Mouse (Mus musculus): ENCODE results near the gene Sv2c. TPM values are rescaled to one million over a fixed set of nuclear protein-coding genes. Genes with fewer than 3 reads are reported as not detected.

Sv2c gene
- total RNA-seq, 2 experiments from 2014 or later = 0.76 to 0.80 TPM

GRCm38 (mm10) chr13:96073555-96073954 is 58.8 kb downstream of the Sv2c start:
- DNase-seq (ENCODE audit: low spot score in 2 of 2) = no peak

- DNase-seq (ENCODE audit: low spot score in 2 of 2) = no peak
Observed at GRCm38 (mm10) chr13:96052755-96053154, 79.6 kb downstream of the Sv2c start.

- DNase-seq (ENCODE audit: low spot score in 2 of 2) = no peak
Observed at GRCm38 (mm10) chr13:96045396-96045795, 87.0 kb downstream of the Sv2c start.

GRCm38 (mm10) chr13:96040275-96041042 is 91.9 kb downstream of the Sv2c start:
- DNase-seq (ENCODE audit: low spot score in 2 of 2) = no peak

GRCm38 (mm10) chr13:96039536-96039935 is 92.8 kb downstream of the Sv2c start:
- no peak for DNase-seq (ENCODE audit: low spot score in 2 of 2)

- DNase-seq (ENCODE audit: low spot score in 2 of 2) = peak in 1 of 2 experiments; percentile 38
Observed at GRCm38 (mm10) chr13:96030368-96031223, 101.8 kb downstream of the Sv2c start.

- DNase-seq (ENCODE audit: low spot score in 2 of 2) = no peak
Observed at GRCm38 (mm10) chr13:96023858-96024257, 108.5 kb downstream of the Sv2c start.

- DNase-seq (ENCODE audit: low spot score in 2 of 2) = no peak
Observed at GRCm38 (mm10) chr13:96015516-96015915, 116.9 kb downstream of the Sv2c start.

- no peak for DNase-seq (ENCODE audit: low spot score in 2 of 2)
Observed at GRCm38 (mm10) chr13:96010861-96011511, 121.4 kb downstream of the Sv2c start.

GRCm38 (mm10) chr13:96008975-96009374 is 123.4 kb downstream of the Sv2c start:
- DNase-seq (ENCODE audit: low spot score in 2 of 2) = no peak

- no peak for DNase-seq (ENCODE audit: low spot score in 2 of 2)
Observed at GRCm38 (mm10) chr13:96008154-96008553, 124.2 kb downstream of the Sv2c start.

- DNase-seq (ENCODE audit: low spot score in 2 of 2) = no peak
Observed at GRCm38 (mm10) chr13:96003539-96003938, 128.8 kb downstream of the Sv2c start.

GRCm38 (mm10) chr13:96002475-96002874 is 129.9 kb downstream of the Sv2c start:
- DNase-seq (ENCODE audit: low spot score in 2 of 2) = no peak

- DNase-seq (ENCODE audit: low spot score in 2 of 2) = no peak
Observed at GRCm38 (mm10) chr13:95999396-95999795, 133.0 kb downstream of the Sv2c start.

- no peak for DNase-seq (ENCODE audit: low spot score in 2 of 2)
Observed at GRCm38 (mm10) chr13:95997294-95997693, 135.1 kb downstream of the Sv2c start.

- no peak for DNase-seq (ENCODE audit: low spot score in 2 of 2)
Observed at GRCm38 (mm10) chr13:95994705-95995703, 137.4 kb downstream of the Sv2c start.

- no peak for DNase-seq (ENCODE audit: low spot score in 2 of 2)
Observed at GRCm38 (mm10) chr13:95988181-95988580, 144.2 kb downstream of the Sv2c start.

GRCm38 (mm10) chr13:95987147-95987546 is 145.2 kb downstream of the Sv2c start:
- DNase-seq (ENCODE audit: low spot score in 2 of 2) = no peak

- DNase-seq (ENCODE audit: low spot score in 2 of 2) = no peak
Observed at GRCm38 (mm10) chr13:95986375-95986774, 146.0 kb downstream of the Sv2c start.

GRCm38 (mm10) chr13:95975225-95975624 is 157.2 kb downstream of the Sv2c start:
- DNase-seq (ENCODE audit: low spot score in 2 of 2) = no peak

Data from gastrocnemius, postnatal 4 days (tissue).